Mouse (Mus musculus) layer of hippocampus, adult 2 months (tissue): ENCODE data around the gene Arrb2. TPM values are rescaled to one million over a fixed set of nuclear protein-coding genes. Genes with fewer than 3 reads are reported as not detected.
"Not testable (repeated sequence)": the region's sequence is repeated elsewhere in the genome, so short reads cannot be mapped to it uniquely, and the experiment has no call there.

Experiments
- DNase-seq, 2 experiments: peaks; one replicate each; pipeline ENCODE4 v3.0.0; 2022; ENCODE audit warnings: low spot score in 2 of 2
- H3K27ac ChIP-seq: fragments of 200-600 bp; 2 replicates; pipeline ENCODE4 v1.8.1; 2022
- H3K4me3 ChIP-seq: fragments of 200-600 bp; 2 replicates; pipeline ENCODE4 v1.8.1; 2022; ENCODE audit warnings: mild to moderate bottlenecking
- CTCF ChIP-seq: fragments of 200-600 bp; conservative IDR thresholded peaks from 2 replicates; pipeline ENCODE4 v1.8.1; 2022; ENCODE audit warnings: antibody characterized with exemption, mild to moderate bottlenecking, moderate library complexity
- total RNA-seq, 2 experiments: library from RNA; stranded (reverse); gene quantifications; 2 replicates each; pipeline ENCODE4 v1.2.3; 2021

Gene Arrb2
- total RNA-seq, 2 experiments from 2014 or later: 99.9 TPM

- Histone ChIP-seq H3K4me3 (peak within 1 kb of the TSS; percentile 89), H3K27ac (peak within 1 kb of the TSS; percentile 98)
- TF ChIP-seq CTCF: peak; percentile 88
- DNase-seq: peak; percentile 88 to 94
Observed at GRCm38 (mm10) chr11:70451797-70452498, 19.5 kb downstream of the Arrb2 start, which contains the start of gene Med11. Gene Med11, plus strand, starts transcription at chr11:70451919.

DNA sequence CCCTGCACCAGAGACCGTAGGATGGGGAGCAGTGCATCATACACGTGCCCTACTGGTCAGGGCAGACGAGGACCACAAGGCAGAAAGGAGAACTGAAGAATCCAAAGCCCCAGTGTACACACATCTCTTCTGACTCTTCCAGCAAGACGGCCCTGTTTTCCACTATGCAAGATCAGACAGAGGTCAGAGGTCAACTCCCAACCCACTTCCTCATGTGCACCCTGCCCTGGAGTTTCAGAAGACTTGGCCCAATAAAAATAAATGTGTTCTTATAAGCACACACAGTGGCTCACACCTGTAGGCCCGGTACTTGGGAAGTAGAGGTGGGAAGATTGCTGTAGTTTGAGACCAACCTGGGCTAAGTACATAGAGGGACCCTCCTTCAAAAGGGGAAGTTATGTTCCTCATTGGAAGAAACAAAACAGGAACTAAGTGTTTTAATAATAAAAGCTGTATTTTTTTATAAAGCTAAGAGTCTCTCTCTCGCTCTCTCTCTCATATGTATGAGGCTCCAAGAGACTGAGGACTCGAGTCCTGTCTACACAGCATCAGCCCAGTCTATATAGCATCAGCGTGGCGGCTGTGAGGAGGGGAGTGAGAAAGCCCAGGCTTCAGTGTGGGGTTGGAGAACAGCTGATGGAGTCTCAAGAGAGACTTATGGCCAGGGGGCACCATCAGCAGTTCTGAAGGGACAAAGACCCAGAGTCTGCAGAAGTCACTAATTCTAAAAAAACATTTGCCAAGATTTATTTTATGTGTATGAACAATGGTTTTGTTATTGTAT is 21.0 kb downstream of the Arrb2 start:
- TF ChIP-seq CTCF: no peak
- DNase-seq: no peak
- H3K4me3 ChIP-seq: no peak overlapping the region
- no peak overlapping the region for H3K27ac ChIP-seq

DNA sequence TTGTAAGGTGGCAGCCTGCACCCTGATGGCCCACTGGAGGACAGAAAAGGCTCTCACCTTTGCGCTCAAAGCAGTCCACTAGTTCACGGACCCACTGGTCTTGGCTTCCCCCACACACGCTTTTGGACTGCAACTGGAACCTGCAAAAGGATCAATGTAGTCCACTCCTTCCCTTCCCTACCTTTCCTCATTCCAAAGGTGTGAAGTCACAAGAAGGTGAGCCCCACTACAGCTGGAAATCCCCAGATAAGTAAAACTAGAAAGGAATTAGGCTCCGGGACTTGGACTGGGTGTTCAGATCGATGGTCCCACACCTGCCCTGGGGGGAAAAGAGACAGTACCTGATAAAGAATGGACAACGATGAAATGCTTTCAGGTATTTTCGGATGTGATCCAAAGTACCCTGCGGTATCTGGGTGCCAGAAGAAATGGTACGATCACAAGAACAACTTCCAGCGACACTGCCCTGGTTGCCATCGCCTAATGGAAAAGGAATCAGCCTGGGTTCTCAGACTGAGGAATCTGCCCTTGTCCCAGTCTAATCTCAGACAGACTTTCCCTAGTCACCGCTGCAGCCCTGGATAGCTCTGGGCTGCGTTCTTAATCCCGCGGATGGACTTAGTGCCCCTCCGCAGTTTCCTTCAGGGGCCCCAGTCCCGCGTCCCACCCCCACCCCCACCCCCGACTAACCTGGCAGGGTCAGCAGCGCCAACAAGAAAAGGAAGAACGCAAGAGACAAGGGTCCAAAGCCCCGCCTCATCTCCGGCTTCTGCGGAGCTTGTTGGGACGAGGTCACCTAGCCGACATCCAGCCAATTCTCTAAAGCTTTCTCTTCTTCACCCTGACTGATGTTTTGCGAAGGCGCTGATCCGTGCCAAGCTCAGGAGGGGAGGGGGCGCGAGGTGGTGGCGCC is 26.5 kb downstream of the Arrb2 start, which contains the start of gene Zmynd15:
TSS of gene Zmynd15 (plus strand) at position 746 of the 913 bp plus-strand sequence.
- no peak for DNase-seq
- TF ChIP-seq CTCF: no peak
- H3K4me3 ChIP-seq: peak within 1 kb of the TSS; percentile 58
- H3K27ac ChIP-seq: no peak within 1 kb of the TSS; the same call in 1 of the 2 replicates

GRCm38 (mm10) chr11:70459601-70460101 is 27.2 kb downstream of the Arrb2 start, which contains the start of gene Cxcl16:
Gene Cxcl16, minus strand, starts transcription at chr11:70459984.
- DNase-seq: no peak
- TF ChIP-seq CTCF: no peak
- Histone ChIP-seq H3K27ac (no peak within 1 kb of the TSS; the same call in 1 of the 2 replicates), H3K4me3 (peak within 1 kb of the TSS; percentile 58)

- no peak for TF ChIP-seq CTCF
- Histone ChIP-seq H3K27ac (no peak overlapping the region), H3K4me3 (no peak overlapping the region)
- no peak for DNase-seq
Observed at GRCm38 (mm10) chr11:70463970-70464369, 31.5 kb downstream of the Arrb2 start.

DNA sequence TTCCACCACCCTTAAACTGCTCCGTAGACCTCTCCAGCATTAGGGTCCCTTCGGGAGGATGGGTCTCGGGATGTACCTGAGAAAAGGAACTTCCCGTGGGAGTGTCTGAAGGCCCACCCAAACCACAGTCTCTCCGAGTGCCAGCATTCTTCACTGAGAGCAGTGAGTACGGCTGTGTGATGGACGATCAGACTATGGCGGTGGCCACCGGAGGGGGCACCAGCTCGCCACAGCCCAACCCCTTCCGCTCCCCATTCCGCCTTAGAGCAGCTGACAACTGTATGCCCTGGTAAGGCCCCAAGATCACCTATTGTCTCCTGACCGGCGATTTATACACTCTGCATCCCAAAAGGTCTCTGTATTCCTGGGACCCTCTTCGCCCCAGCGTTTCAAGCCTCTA is 32.8 kb downstream of the Arrb2 start:
- TF ChIP-seq CTCF: no peak
- H3K4me3 ChIP-seq: no peak overlapping the region; the same call in 1 of the 2 replicates

DNA sequence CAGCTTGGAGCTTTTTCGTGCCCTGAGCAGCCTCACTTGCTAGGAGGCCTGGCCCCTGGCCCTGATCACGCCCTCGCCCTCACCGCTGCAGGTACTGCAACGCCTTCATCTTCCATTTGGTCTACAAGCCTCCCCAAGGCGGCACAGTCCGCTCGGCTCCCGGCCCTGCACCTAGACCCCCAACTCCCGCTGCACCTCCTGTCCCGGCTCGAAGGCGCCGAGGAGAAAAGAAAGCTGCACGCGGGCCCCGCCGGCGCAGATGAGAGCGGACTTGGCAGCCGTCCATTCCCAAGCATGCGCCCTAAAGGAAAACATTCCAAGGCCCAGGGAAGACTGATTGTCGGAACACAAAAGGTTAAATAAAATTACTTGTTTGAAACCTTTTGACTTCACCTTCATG is 33.4 kb downstream of the Arrb2 start:
- no peak for TF ChIP-seq CTCF
- DNase-seq: no peak
- peak overlapping the region; percentile 46 for H3K4me3 ChIP-seq
- no peak overlapping the region for H3K27ac ChIP-seq

More for the DNA sequence above, 32.8 kb downstream of the Arrb2 start:
- no peak for DNase-seq
- H3K27ac ChIP-seq: no peak overlapping the region

DNA sequence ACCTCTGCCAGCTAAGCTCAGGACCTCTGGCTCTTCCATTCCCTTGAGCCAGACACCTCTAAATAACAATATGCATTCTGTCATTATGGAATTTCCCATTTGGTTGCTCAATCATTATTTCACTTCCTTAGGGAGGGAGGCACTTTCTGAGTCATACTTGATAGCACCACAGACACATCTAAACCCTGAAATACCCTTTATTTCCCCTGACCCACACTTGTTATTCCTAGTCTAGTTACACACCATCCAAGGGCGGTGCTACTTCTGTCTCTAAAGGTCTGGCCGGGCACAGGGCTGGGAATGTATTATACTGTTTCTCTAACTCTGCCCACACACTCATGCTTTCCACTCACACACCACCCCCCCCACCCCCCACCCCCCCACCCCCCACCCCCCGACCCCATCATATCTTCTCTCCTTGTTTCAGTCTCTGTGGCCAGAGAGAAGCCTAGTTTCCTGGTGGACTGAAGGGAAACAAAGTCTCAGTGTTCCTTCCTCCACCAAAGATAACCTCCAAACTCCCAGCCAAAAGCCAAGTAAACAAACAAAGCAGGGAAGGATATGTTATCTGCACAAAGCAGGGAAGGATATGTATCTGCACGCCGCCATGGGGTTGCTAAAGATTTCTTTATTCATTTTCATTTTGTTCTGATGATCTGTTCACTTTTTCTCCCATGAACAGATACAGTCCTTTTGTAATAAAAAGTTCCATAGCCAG is 35.6 kb downstream of the Arrb2 start:
- no peak for TF ChIP-seq CTCF
- H3K4me3 ChIP-seq: no peak overlapping the region
- no peak for DNase-seq
- H3K27ac ChIP-seq: no peak overlapping the region

DNA sequence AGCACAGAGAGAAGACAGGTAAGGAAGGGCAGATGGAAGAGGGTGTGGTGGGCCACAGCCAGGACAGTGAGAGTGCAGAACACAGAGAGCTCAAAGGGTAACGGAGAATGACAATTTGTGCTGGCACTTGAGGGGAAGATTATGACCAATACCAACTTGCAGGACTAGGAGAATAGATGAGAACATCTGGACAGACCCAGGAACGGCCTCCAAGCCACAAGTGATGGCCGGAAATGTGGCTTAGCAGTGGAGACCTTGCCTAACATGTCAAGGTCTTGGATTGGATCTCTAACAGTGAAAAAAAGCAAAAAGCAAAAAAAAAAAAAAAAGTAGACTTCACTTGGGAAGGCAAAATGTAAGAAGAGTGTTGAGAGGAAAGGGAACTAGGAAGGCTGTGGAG is 37.3 kb downstream of the Arrb2 start:
- Histone ChIP-seq H3K4me3 (no peak overlapping the region), H3K27ac (no peak overlapping the region)
- TF ChIP-seq CTCF: no peak
- DNase-seq: no peak

GRCm38 (mm10) chr11:70472716-70473115 is 40.3 kb downstream of the Arrb2 start:
- Histone ChIP-seq H3K27ac (no peak overlapping the region), H3K4me3 (no peak overlapping the region)
- DNase-seq: no peak
- no peak for TF ChIP-seq CTCF

GRCm38 (mm10) chr11:70473291-70473690 is 40.9 kb downstream of the Arrb2 start:
- DNase-seq, H3K27ac ChIP-seq, H3K4me3 ChIP-seq: not testable (repeated sequence)
